ENCODE assay signal across 30 mouse cellular contexts in the genomic region with DNA sequence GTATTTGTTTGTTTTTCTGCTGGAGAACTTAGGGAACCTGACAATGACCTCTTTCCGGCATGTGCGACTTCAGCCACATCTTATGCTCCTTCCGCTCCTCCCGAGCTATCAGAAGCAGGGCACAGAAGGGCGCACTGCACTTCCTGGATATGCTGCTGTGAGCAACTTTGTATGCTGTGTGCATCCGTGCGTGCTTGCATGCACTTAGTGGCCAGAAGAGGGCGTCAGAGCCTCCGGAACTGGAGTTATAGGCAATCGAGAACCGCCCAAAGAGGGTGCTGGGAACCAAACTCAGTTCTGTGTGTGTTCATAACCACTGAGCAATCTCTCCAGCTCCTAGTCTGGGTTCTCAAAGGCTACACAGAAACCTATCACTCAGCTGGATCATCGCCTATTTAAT. TPM values are rescaled to one million over a fixed set of nuclear protein-coding genes. Genes with fewer than 3 reads are reported as not detected.
DNase-seq lines count a peak whose midpoint lies in the region; ATAC-seq and TF ChIP-seq lines count a peak whose summit lies in the region.
"Had no signal": no experiment of that assay in that cellular context is flagged by ENCODE, and none has a peak within 500 bp of the region (broad histone marks: within the 10 kb centered on the region; RNA-seq: fewer than 3 reads in every experiment).

No protein-coding gene starts in this region.

- intact Hi-C loops in gastrocnemius, postnatal 14 days (cut with DNase I; ENCODE audit: low total_unique reads), result no loop called here

- peak; percentile 44 for TF ChIP-seq CTCF in layer of hippocampus, adult 2 months (conservative IDR thresholded peaks at IDR 0.05)
- peak; percentile 26; the same call in 1 of the 2 replicates for TF ChIP-seq CTCF in testis, adult 2 months (IDR thresholded peaks at IDR 0.05; ENCODE audit: control insufficient read depth, insufficient read depth, insufficient replicate concordance, low read depth, low read length)

- H3K27me3 ChIP-seq in forebrain, embryonic 10.5 days (ENCODE audit: poor library complexity, severe bottlenecking), result no peaks in the 10 kb centered on the region
- no peaks in the 10 kb centered on the region for H3K27me3 ChIP-seq in forebrain, embryonic 13.5 days
- no peaks in the 10 kb centered on the region for H3K27me3 ChIP-seq in testis, adult 2 months (ENCODE audit: control insufficient read depth, insufficient read depth, low read length)
- H3K27me3 ChIP-seq: embryonic facial prominence, embryonic 12.5 days; hindbrain, embryonic 12.5 days; lung, embryonic 15.5 days had no signal

- H3K4me1 ChIP-seq in forebrain, embryonic 10.5 days, result peaks cover 28% of the 10 kb centered on the region
- 0 out of 2 replicates have a peak, but pooled peaks cover 4% of the 10 kb centered on the region for H3K4me1 ChIP-seq in forebrain, embryonic 13.5 days
- H3K4me1 ChIP-seq in testis, adult 2 months (ENCODE audit: control insufficient read depth, insufficient read depth, low read length), result peaks cover 5% of the 10 kb centered on the region
- H3K4me1 ChIP-seq: hindbrain, embryonic 12.5 days; lung, embryonic 15.5 days had no signal

- TF ChIP-seq POLR2A in testis, adult 2 months (IDR thresholded peaks at IDR 0.05; ENCODE audit: control insufficient read depth, low read depth, low read length), result no peak

- H3K4me3 ChIP-seq in forebrain, embryonic 10.5 days, result no peak overlapping the region
- no peak overlapping the region for H3K4me3 ChIP-seq in forebrain, embryonic 13.5 days
- no peak overlapping the region for H3K4me3 ChIP-seq in layer of hippocampus, adult 2 months
- no peak overlapping the region for H3K4me3 ChIP-seq in testis, adult 2 months (ENCODE audit: control insufficient read depth, low read depth, low read length)
- H3K4me3 ChIP-seq: embryonic facial prominence, embryonic 12.5 days; hindbrain, embryonic 12.5 days; liver, embryonic 15.5 days; lung, embryonic 15.5 days; midbrain, embryonic 10.5 days had no signal

- DNase-seq in forebrain, embryonic 10.5 days (ENCODE audit: extremely low spot score, low spot score), result no peak
- DNase-seq in layer of hippocampus, adult 2 months (ENCODE audit: low spot score in 2 of 2), result no peak
- DNase-seq in layer of hippocampus, postnatal 10 days (ENCODE audit: low spot score in 2 of 2), result no peak
- DNase-seq in testis, postnatal 14 days (ENCODE audit: low spot score), result no peak
- no peak for DNase-seq in gastrocnemius, postnatal 14 days
- DNase-seq: adrenal gland, postnatal 10 days; cerebellum, adult 9-11 months; embryo, embryonic 11 days; gastrocnemius, postnatal 10 days; heart, postnatal 14 days; kidney, adult 9 months; kidney, postnatal 36 days; layer of hippocampus, postnatal 36 days; left cerebral cortex, postnatal 4 days; right cerebral cortex, postnatal 25 days; thymus, adult 2 months; thymus, postnatal 36 days had no signal

- peaks cover 5% of the 10 kb centered on the region; the same call in 1 of the 2 replicates for H3K9me3 ChIP-seq in forebrain, embryonic 10.5 days
- no peaks in the 10 kb centered on the region for H3K9me3 ChIP-seq in forebrain, embryonic 13.5 days (replicated peaks)
- H3K9me3 ChIP-seq: embryonic facial prominence, embryonic 12.5 days; hindbrain, embryonic 12.5 days; liver, embryonic 15.5 days; lung, embryonic 15.5 days had no signal

- H3K36me3 ChIP-seq in forebrain, embryonic 10.5 days (replicated peaks), result no peaks in the 10 kb centered on the region
- peaks cover 39% of the 10 kb centered on the region for H3K36me3 ChIP-seq in forebrain, embryonic 13.5 days (ENCODE audit: poor library complexity, severe bottlenecking)
- no peaks in the 10 kb centered on the region for H3K36me3 ChIP-seq in testis, adult 2 months (ENCODE audit: control insufficient read depth, insufficient read depth, low read length)
- H3K36me3 ChIP-seq: embryonic facial prominence, embryonic 12.5 days; liver, embryonic 15.5 days; lung, embryonic 15.5 days had no signal

- 93% methylated on average over 12 of the region's 12 CpGs for WGBS in forebrain, embryonic 10.5 days
- WGBS in forebrain, embryonic 13.5 days, result 93% methylated on average over 12 of the region's 12 CpGs

- no peak for ATAC-seq in forebrain, embryonic 13.5 days
- ATAC-seq: intestine, embryonic 16.5 days had no signal

- H3K27ac ChIP-seq in forebrain, embryonic 10.5 days, result 0 out of 2 replicates have a peak overlapping the region, but pooled peaks have one; percentile 58
- no peak overlapping the region for H3K27ac ChIP-seq in forebrain, embryonic 13.5 days
- H3K27ac ChIP-seq in layer of hippocampus, adult 2 months, result no peak overlapping the region
- no peak overlapping the region for H3K27ac ChIP-seq in testis, adult 2 months (ENCODE audit: control insufficient read depth, insufficient read depth, low read depth, low read length)
- H3K27ac ChIP-seq: embryonic facial prominence, embryonic 12.5 days; hindbrain, embryonic 12.5 days; liver, embryonic 15.5 days; lung, embryonic 15.5 days had no signal

- H3K9ac ChIP-seq in forebrain, embryonic 13.5 days, result no peak overlapping the region
- H3K9ac ChIP-seq: embryonic facial prominence, embryonic 12.5 days; hindbrain, embryonic 12.5 days; liver, embryonic 15.5 days; lung, embryonic 15.5 days had no signal

- H3K4me2 ChIP-seq in forebrain, embryonic 13.5 days, result no peak overlapping the region
- H3K4me2 ChIP-seq: embryonic facial prominence, embryonic 12.5 days; hindbrain, embryonic 12.5 days; liver, embryonic 15.5 days; lung, embryonic 15.5 days had no signal

RNA-seq across cellular contexts. Expression of a gene that starts 27.1 kb away (rescaled TPM):
- polyA plus RNA-seq in forebrain, embryonic 10.5 days (2016; fragmentation: Nextera tagmentation; extraction: Ambion mirVana), result not detected in 2 replicates
- not detected in 2 replicates for polyA plus RNA-seq in forebrain, embryonic 13.5 days (2015; fragmentation: Nextera tagmentation; extraction: Ambion mirVana)
- total RNA-seq in layer of hippocampus, adult 2 months (2021), result not detected
- not detected for total RNA-seq in layer of hippocampus, postnatal 10 days (2021)
- polyA plus RNA-seq in testis, adult 2 months (2012; rRNA removed), result 0.06 and 0.40 TPM in 2 replicates
- not detected for total RNA-seq in gastrocnemius, postnatal 14 days (2021)
- total RNA-seq: adrenal gland, postnatal 10 days; gastrocnemius, postnatal 10 days; granulocyte monocyte progenitor cell, adult 5-6 weeks; heart, postnatal 14 days; left cerebral cortex, postnatal 4 days; megakaryocyte progenitor cell, adult 5-6 weeks; monocyte, adult 5-6 weeks had no signal
- polyA plus RNA-seq: embryonic facial prominence, embryonic 12.5 days; heart, embryonic 14.5 days; hindbrain, embryonic 12.5 days; liver, embryonic 15.5 days; lung, embryonic 15.5 days; midbrain, embryonic 10.5 days; neural tube, embryonic 14.5 days had no signal

RNA-seq across cellular contexts. Expression of a gene that starts 34.6 kb away (rescaled TPM):
- 12.4 and 12.7 TPM in 2 replicates for polyA plus RNA-seq in forebrain, embryonic 10.5 days (2016; fragmentation: Nextera tagmentation; extraction: Ambion mirVana)
- 16.2 and 17.7 TPM in 2 replicates for polyA plus RNA-seq in forebrain, embryonic 13.5 days (2015; fragmentation: Nextera tagmentation; extraction: Ambion mirVana)
- total RNA-seq in layer of hippocampus, adult 2 months (2021), result 10 to 100 TPM; 37.8 to 39.0 TPM
- total RNA-seq in layer of hippocampus, postnatal 10 days (2021), result 10 to 100 TPM; 25.3 to 32.8 TPM
- polyA plus RNA-seq in testis, adult 2 months (2012; rRNA removed), result 71.5 and 85.1 TPM in 2 replicates
- total RNA-seq in gastrocnemius, postnatal 14 days (2021), result 1 to 10 TPM; 7.2 to 7.8 TPM

RNA-seq across cellular contexts. Expression of a gene that starts 37.0 kb away (rescaled TPM):
- 13.9 and 17.5 TPM in 2 replicates for polyA plus RNA-seq in forebrain, embryonic 10.5 days (2016; fragmentation: Nextera tagmentation; extraction: Ambion mirVana)
- 12.0 and 13.9 TPM in 2 replicates for polyA plus RNA-seq in forebrain, embryonic 13.5 days (2015; fragmentation: Nextera tagmentation; extraction: Ambion mirVana)
- total RNA-seq in layer of hippocampus, adult 2 months (2021), result 10 to 100 TPM; 25.8 to 28.1 TPM
- total RNA-seq in layer of hippocampus, postnatal 10 days (2021), result 10 to 100 TPM; 25.7 to 27.1 TPM
- polyA plus RNA-seq in testis, adult 2 months (2012; rRNA removed), result 4.1 and 5.0 TPM in 2 replicates
- 1 to 10 TPM; 5.6 to 8.9 TPM for total RNA-seq in gastrocnemius, postnatal 14 days (2021)
